Mouse (Mus musculus): ENCODE measurements around the gene Ccdc159. TPM values are rescaled to one million over a fixed set of nuclear protein-coding genes. Genes with fewer than 3 reads are reported as not detected.

Ccdc159 gene
- polyA plus RNA-seq, 1 experiment, result not detected

DNA sequence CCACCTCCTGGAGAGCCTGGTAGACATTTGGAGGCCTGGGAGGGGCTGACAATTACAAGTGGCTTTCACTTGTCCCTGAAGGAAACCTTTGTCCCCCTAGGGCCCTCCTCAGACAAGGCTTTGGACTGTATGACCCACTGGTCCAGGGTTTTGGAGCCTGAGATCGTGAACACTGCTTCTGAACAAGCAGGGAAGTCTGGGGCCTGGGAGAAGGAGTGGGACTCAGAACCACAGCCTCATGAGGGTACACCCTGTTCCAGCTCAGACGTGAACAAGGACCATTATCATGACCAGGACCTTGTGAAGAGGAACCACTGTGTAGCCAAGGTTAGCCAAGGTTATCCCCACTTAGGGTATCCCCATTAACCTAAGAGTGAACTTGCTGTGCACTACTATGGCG lies 1.9 kb downstream of the Ccdc159 start:
- H3K9me3 ChIP-seq (ENCODE audit: control insufficient read depth, low read length), result no peaks in the 10 kb centered on the region
- H3K4me3 ChIP-seq (replicated peaks), result no peak overlapping the region
- TF ChIP-seq TAL1 (IDR thresholded peaks at IDR 0.05; ENCODE audit: low read length) (no peak), GATA1 (IDR thresholded peaks at IDR 0.05; ENCODE audit: low read length) (no peak)
- H3K4me1 ChIP-seq (ENCODE audit: control insufficient read depth), result peaks cover 26% of the 10 kb centered on the region
- peaks cover 14% of the 10 kb centered on the region for H3K27me3 ChIP-seq (ENCODE audit: control insufficient read depth)
- no peaks in the 10 kb centered on the region; the same call in 1 of the 2 replicates for H3K36me3 ChIP-seq (ENCODE audit: control insufficient read depth)

DNA sequence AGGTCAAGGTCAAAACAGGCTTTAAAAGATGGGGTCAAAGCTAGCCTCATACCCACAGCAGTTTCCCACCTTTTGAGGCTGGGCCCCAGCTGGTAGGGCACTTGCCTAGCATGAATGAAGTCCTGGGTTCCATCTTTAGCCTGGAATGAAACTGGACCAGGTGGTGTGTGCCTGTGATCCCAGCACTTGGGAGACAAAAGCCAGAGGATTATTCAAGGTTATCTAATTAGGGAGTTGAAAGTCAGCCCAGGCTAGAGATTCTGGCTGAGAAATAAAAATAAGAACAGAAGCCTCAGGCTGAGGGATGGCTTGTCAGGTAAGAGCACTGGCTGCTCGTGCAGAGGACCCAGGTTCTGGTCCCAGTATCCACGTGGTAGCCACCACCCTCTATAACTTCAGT lies 4.7 kb downstream of the Ccdc159 start:
- TF ChIP-seq GATA1 (IDR thresholded peaks at IDR 0.05; ENCODE audit: low read length) (no peak), TAL1 (IDR thresholded peaks at IDR 0.05; ENCODE audit: low read length) (no peak)
- Histone ChIP-seq H3K27me3 (ENCODE audit: control insufficient read depth) (peaks cover 30% of the 10 kb centered on the region), H3K4me3 (replicated peaks) (no peak overlapping the region), H3K36me3 (ENCODE audit: control insufficient read depth) (no peaks in the 10 kb centered on the region), H3K4me1 (ENCODE audit: control insufficient read depth) (peaks cover 27% of the 10 kb centered on the region), H3K9me3 (ENCODE audit: control insufficient read depth, low read length) (no peaks in the 10 kb centered on the region)

DNA sequence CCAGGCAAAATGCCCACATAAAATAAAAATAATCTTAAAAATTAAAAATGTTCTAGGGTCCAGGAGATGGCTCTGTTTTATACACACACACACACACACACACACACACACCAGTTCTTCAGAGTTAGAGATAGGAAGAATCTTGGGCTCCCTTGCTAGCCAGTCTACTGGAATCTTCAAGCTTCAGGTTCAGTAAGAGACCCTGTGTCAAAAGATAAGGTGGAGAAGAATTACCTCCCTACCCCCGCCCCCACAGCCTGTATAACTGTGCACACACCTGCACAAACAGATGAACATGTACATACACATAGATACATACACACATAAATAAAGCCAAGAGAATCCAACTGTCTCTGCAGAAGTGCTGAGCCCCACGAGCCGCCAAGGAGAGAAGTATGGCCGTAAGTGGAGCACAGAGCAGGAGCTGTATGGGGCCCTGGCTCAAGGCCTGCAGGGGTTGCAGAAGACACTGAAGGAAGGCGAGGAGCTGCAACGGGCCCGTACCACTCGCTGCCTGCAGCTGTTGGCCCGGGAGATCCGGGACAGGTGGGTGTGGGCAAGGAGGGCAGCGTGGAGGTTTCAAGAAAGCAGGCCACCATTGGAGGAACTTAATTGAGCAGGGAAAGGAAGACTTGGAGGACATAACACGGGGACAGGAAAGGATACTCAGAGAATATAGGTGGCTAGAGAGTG lies 5.3 kb downstream of the Ccdc159 start:
- Histone ChIP-seq H3K4me3 (replicated peaks) (no peak overlapping the region), H3K27me3 (ENCODE audit: control insufficient read depth) (peaks cover 25% of the 10 kb centered on the region), H3K36me3 (ENCODE audit: control insufficient read depth) (no peaks in the 10 kb centered on the region), H3K9me3 (ENCODE audit: control insufficient read depth, low read length) (no peaks in the 10 kb centered on the region), H3K4me1 (ENCODE audit: control insufficient read depth) (peaks cover 24% of the 10 kb centered on the region)
- TF ChIP-seq GATA1 (IDR thresholded peaks at IDR 0.05; ENCODE audit: low read length), result no peak
- no peak for TF ChIP-seq TAL1 (IDR thresholded peaks at IDR 0.05; ENCODE audit: low read length)

DNA sequence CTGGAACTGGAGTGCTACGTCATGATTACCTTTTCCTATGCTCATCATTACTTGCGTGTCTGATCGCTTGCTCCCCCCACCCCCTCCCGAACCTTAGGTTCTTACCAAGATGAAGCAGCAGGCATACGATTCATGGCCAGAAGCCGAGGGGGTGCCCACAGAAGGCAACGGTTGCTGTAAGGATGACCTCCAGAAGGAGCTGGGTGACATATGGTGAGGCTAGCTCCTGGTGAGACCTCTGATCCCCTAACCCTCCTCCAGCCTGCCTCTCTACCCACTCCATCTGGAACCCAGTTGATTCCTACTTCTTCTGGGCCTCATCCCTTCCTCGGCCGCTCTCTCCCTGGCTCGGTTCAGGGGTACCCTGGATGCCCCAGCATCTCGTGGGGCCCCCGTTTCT lies 6.8 kb downstream of the Ccdc159 start:
- no peaks in the 10 kb centered on the region for H3K9me3 ChIP-seq (ENCODE audit: control insufficient read depth, low read length)

DNA sequence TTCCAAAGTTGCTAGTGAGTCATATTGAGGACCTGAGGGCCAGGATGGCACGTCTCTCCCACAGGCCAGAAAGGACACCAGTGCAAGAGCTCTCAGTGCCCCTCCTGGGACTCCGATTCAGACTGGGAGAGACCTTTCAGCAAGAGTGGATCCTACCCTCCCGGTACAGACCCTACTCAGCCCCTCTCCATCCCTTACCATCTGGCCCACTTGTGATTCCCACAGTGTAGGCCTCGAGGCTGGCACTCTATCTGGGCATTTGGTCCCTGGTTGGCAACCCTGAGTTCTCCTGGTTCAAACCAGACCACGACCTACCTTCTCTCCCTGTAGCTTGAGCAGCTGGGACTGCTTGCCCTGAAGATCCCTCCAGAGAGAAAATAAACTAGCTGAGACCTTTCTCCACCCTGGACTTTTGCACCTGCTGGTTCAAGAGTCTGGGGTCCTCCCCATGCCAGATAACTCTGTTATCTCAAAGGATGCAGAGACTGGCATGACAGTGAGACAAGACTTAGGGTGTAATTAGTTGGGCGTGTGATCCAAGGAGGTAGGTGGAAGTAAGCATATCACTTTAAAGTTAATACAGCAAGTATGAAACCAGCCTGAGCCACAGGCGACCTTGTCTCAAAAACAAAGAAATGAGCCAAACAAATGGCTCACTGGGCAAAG lies 8.3 kb downstream of the Ccdc159 start:
- peaks cover 22% of the 10 kb centered on the region for H3K4me1 ChIP-seq (ENCODE audit: control insufficient read depth)
- H3K9me3 ChIP-seq (ENCODE audit: control insufficient read depth, low read length), result no peaks in the 10 kb centered on the region
- H3K4me3 ChIP-seq (replicated peaks), result no peak overlapping the region
- peaks cover 25% of the 10 kb centered on the region for H3K27me3 ChIP-seq (ENCODE audit: control insufficient read depth)
- no peaks in the 10 kb centered on the region for H3K36me3 ChIP-seq (ENCODE audit: control insufficient read depth)
- TF ChIP-seq TAL1 (IDR thresholded peaks at IDR 0.05; ENCODE audit: low read length) (no peak), GATA1 (IDR thresholded peaks at IDR 0.05; ENCODE audit: low read length) (no peak)

More for the DNA sequence above, 6.8 kb downstream of the Ccdc159 start:
- TF ChIP-seq GATA1 (IDR thresholded peaks at IDR 0.05; ENCODE audit: low read length), result no peak
- TF ChIP-seq TAL1 (IDR thresholded peaks at IDR 0.05; ENCODE audit: low read length), result no peak
- Histone ChIP-seq H3K27me3 (ENCODE audit: control insufficient read depth) (peaks cover 25% of the 10 kb centered on the region), H3K36me3 (ENCODE audit: control insufficient read depth) (no peaks in the 10 kb centered on the region), H3K4me3 (replicated peaks) (no peak overlapping the region), H3K4me1 (ENCODE audit: control insufficient read depth) (peaks cover 22% of the 10 kb centered on the region)

DNA sequence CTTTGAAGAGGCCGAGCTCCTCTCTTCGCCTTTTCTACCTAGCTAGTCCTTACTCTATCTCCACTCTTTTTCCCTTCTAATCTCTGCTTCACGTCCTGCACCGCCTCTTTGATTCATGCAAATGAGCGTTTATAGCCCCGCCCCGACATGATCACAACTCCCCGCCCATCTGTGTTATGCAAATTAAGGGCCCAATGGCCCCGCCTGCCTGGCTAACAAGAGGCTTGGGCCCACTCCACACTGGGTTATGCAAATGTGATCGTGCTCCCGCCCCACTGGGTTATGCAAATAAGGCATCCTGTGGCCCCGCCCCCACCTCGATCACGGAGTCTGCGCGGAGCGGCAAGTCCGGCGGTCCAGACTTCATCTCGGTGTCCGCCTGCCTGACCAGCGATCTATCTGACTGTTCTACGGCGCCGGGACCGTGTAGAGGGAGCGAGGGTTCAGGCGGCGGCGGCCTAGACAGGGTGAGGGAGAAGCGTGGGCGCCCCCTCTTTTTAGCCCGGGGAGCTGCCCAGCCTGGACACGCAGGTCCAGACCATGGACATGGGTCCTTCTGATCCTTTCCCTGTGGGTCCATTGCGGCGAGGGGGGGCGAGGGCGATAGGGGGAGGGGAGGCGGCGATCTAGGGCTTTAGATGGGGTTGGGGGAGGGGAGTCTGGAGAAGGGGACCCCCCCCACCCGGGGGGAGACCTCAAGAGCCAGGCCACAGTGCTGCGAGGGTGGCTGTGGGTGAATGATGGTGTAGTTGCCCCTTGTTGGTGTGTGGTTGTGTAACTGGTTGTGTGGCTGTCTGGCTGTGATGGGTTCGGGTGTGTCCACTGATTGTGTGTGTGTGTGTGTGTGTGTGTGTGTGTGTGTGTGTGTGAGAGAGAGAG lies 9.7 kb downstream of the Ccdc159 start, which contains the start of gene Plppr2:
TSS of gene Plppr2 (plus strand) at position 342 of the 879 bp plus-strand sequence.
- Histone ChIP-seq H3K36me3 (ENCODE audit: control insufficient read depth) (no peaks in the 10 kb centered on the region), H3K27me3 (ENCODE audit: control insufficient read depth) (peaks cover 25% of the 10 kb centered on the region), H3K4me1 (ENCODE audit: control insufficient read depth) (peaks cover 22% of the 10 kb centered on the region), H3K9me3 (ENCODE audit: control insufficient read depth, low read length) (no peaks in the 10 kb centered on the region), H3K4me3 (replicated peaks) (peak within 1 kb of the TSS; percentile 52)
- TF ChIP-seq GATA1 (IDR thresholded peaks at IDR 0.05; ENCODE audit: low read length), result no peak
- TF ChIP-seq TAL1 (IDR thresholded peaks at IDR 0.05; ENCODE audit: low read length), result no peak

DNA sequence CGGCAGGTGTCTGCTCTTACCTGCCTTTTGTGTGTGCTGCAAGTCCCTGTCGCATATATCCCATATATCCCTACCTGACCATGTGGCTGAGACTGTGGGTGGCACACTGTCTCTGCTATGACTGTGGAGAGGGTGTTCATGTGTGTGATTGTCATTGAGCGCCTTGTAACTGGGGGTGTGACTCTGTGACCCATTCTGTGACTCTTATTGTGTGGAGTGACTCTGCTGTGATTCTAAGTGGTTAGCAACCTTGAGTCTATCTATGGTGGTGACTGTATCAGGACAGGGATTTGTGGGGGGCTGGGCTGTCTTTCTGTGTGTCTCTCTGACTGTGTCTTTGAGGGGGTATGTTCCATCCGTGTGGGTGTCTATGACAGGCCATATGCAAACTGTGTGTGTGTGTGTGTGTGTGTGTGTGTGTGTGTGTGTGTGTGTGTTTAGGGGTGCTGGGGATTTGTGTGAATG lies 10.5 kb downstream of the Ccdc159 start:
- H3K27me3 ChIP-seq (ENCODE audit: control insufficient read depth), result peaks cover 25% of the 10 kb centered on the region
- H3K4me1 ChIP-seq (ENCODE audit: control insufficient read depth), result peaks cover 19% of the 10 kb centered on the region
- H3K36me3 ChIP-seq (ENCODE audit: control insufficient read depth), result no peaks in the 10 kb centered on the region
- no peak overlapping the region for H3K4me3 ChIP-seq (replicated peaks)
- TF ChIP-seq GATA1 (IDR thresholded peaks at IDR 0.05; ENCODE audit: low read length), result no peak
- TF ChIP-seq TAL1 (IDR thresholded peaks at IDR 0.05; ENCODE audit: low read length), result no peak
- no peaks in the 10 kb centered on the region for H3K9me3 ChIP-seq (ENCODE audit: control insufficient read depth, low read length)

DNA sequence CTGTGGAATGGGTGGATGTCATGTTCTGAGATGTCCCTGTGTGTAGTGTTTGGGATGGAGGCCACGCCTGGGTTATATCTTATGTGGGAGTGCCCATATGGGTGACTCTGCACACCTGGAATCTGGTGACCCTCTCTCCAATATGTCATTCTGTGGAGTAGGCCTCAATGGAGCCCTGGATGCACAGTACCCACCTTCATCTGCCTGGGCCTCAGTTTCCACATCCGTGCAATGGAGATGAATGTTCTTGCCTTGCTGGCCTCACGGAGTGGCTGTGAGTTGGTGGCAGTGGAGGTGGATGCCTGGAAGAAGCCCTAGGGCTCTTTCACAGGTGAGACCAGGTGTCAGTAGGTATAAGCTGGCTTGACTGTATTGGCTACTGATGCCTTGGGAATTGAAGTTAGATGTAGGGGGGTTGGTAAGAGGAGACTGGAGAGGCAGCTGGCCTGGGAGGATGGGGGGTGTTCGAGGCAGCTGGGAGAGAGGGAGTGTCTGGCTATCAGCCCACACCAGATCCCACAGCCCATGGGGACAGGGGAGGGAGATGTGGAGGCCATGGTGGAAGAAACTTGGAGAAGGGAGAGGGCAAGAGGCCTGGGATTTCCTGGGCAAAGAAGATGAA lies 11.1 kb downstream of the Ccdc159 start:
- Histone ChIP-seq H3K4me3 (replicated peaks) (no peak overlapping the region), H3K36me3 (ENCODE audit: control insufficient read depth) (no peaks in the 10 kb centered on the region), H3K4me1 (ENCODE audit: control insufficient read depth) (peaks cover 14% of the 10 kb centered on the region), H3K9me3 (ENCODE audit: control insufficient read depth, low read length) (peaks cover 3% of the 10 kb centered on the region), H3K27me3 (ENCODE audit: control insufficient read depth) (peaks cover 26% of the 10 kb centered on the region)
- TF ChIP-seq TAL1 (IDR thresholded peaks at IDR 0.05; ENCODE audit: low read length) (no peak), GATA1 (IDR thresholded peaks at IDR 0.05; ENCODE audit: low read length) (no peak)

All from erythroblast, embryonic 14.5 days (primary cell).